Mouse (Mus musculus): ENCODE measurements around the gene Siae.

Gene Siae

GRCm38 (mm10) chr9:37569231-37569835 is 13.8 kb downstream of the Siae start:
- DNase-seq (ENCODE audit: low read depth) = no peak

GRCm38 (mm10) chr9:37572204-37572876 is 16.8 kb downstream of the Siae start:
- no peak for DNase-seq (ENCODE audit: low read depth)

- DNase-seq (ENCODE audit: low read depth) = no peak
Measured at GRCm38 (mm10) chr9:37576436-37576930, 21.0 kb downstream of the Siae start.

GRCm38 (mm10) chr9:37583594-37583993 is 28.1 kb downstream of the Siae start:
- DNase-seq (ENCODE audit: low read depth) = no peak

- no peak for DNase-seq (ENCODE audit: low read depth)
Measured at GRCm38 (mm10) chr9:37586718-37587117, 31.2 kb downstream of the Siae start.

- no peak for DNase-seq (ENCODE audit: low read depth)
Measured at GRCm38 (mm10) chr9:37590381-37590780, 34.9 kb downstream of the Siae start.

- DNase-seq (ENCODE audit: low read depth) = no peak
Measured at GRCm38 (mm10) chr9:37592025-37592424, 36.5 kb downstream of the Siae start.

GRCm38 (mm10) chr9:37592633-37593032 is 37.1 kb downstream of the Siae start:
- DNase-seq (ENCODE audit: low read depth) = no peak

- DNase-seq (ENCODE audit: low read depth) = no peak
Measured at GRCm38 (mm10) chr9:37593690-37594089, 38.2 kb downstream of the Siae start.

GRCm38 (mm10) chr9:37595570-37595969 is 40.1 kb downstream of the Siae start:
- no peak for DNase-seq (ENCODE audit: low read depth)

- no peak for DNase-seq (ENCODE audit: low read depth)
Measured at GRCm38 (mm10) chr9:37598637-37599036, 43.1 kb downstream of the Siae start.

- no peak for DNase-seq (ENCODE audit: low read depth)
Measured at GRCm38 (mm10) chr9:37600538-37601205, 45.2 kb downstream of the Siae start.

GRCm38 (mm10) chr9:37605089-37605488 is 49.6 kb downstream of the Siae start:
- DNase-seq (ENCODE audit: low read depth) = no peak

- DNase-seq (ENCODE audit: low read depth) = no peak
Measured at GRCm38 (mm10) chr9:37609558-37609957, 54.1 kb downstream of the Siae start.

- DNase-seq (ENCODE audit: low read depth) = peak; percentile 81
Measured at GRCm38 (mm10) chr9:37613182-37613910, 57.8 kb downstream of the Siae start, which contains the start of gene Spa17. TSS of gene Spa17 (minus strand) at chr9:37613722.

GRCm38 (mm10) chr9:37613911-37614280 is 58.4 kb downstream of the Siae start:
- no peak for DNase-seq (ENCODE audit: low read depth)

GRCm38 (mm10) chr9:37614316-37614715 is 58.8 kb downstream of the Siae start:
- no peak for DNase-seq (ENCODE audit: low read depth)

- no peak for DNase-seq (ENCODE audit: low read depth)
Measured at GRCm38 (mm10) chr9:37615220-37615619, 59.7 kb downstream of the Siae start.

- no peak for DNase-seq (ENCODE audit: low read depth)
Measured at GRCm38 (mm10) chr9:37616770-37617169, 61.3 kb downstream of the Siae start.

- no peak for DNase-seq (ENCODE audit: low read depth)
Measured at GRCm38 (mm10) chr9:37621290-37621689, 65.8 kb downstream of the Siae start.

GRCm38 (mm10) chr9:37623981-37624380 is 68.5 kb downstream of the Siae start:
- no peak for DNase-seq (ENCODE audit: low read depth)

GRCm38 (mm10) chr9:37624502-37624901 is 69.0 kb downstream of the Siae start:
- DNase-seq (ENCODE audit: low read depth) = no peak
